Comparison of ENCODE assay signal across 8 mouse cellular contexts in the genomic region with DNA sequence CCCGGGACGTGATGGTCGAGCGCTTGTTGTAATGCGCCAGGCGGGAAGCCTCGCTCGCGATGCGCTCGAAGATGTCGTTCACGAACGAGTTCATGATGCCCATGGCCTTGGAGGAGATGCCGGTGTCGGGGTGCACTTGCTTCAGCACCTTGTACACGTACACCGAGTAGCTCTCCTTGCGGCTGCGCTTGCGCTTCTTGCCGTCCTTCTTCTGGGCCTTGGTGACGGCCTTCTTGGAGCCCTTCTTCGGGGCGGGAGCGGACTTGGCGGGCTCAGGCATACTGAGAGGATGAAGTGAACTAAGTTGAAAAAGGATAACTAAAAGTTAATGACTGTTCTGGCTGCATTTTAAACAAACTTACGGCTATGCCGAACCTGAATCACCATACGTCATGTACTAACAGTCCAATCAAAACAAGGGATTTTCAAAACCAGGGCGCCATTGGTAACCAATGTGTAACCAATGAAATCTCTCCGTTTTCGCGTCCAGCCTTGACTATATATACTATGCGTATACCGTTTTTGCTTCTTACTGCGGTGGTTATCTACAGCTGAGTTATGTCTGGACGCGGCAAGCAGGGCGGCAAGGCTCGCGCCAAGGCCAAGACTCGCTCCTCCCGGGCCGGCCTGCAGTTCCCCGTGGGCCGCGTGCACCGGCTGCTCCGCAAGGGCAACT. TPM values are rescaled to one million over a fixed set of nuclear protein-coding genes. Genes with fewer than 3 reads are reported as not detected.
DNase-seq lines count a peak whose midpoint lies in the region; ATAC-seq and TF ChIP-seq lines count a peak whose summit lies in the region.
"Not testable (repeated sequence)": the region's sequence is repeated elsewhere in the genome, so short reads cannot be mapped to it uniquely, and the experiment has no call there.

A gene (minus strand): TSS at position 280 of the 676 bp plus-strand sequence.
A gene (plus strand): TSS at position 559 of the 676 bp plus-strand sequence.

- peak; percentile 23; the same call in 1 of the 2 replicates for TF ChIP-seq POLR2A in olfactory bulb, adult 2 months (IDR thresholded peaks at IDR 0.05; ENCODE audit: insufficient read depth, low read depth, low read length)

- H3K27me3 ChIP-seq in hindbrain, embryonic 10.5 days (ENCODE audit: insufficient read depth, poor library complexity, severe bottlenecking); lung, embryonic 15.5 days: not testable (repeated sequence)

- DNase-seq in Muller cell, postnatal 12 days (ENCODE audit: inconsistent ontology term), result peak; percentile 95
- peak; percentile 97 for DNase-seq in cerebellum, adult 9-10 months
- peak; percentile 80 for DNase-seq in hindbrain, embryonic 10.5 days (ENCODE audit: low spot score)
- peak; percentile 97 for DNase-seq in layer of hippocampus, adult 9-10 months (ENCODE audit: low spot score)
- peak; percentile 62 to 85 for DNase-seq in thymus, adult 18-20 months

- H3K9ac ChIP-seq in lung, embryonic 15.5 days, result peak within 1 kb of the TSS; percentile 62

- under 1% methylated on average over 39 of the region's 50 CpGs for WGBS in hindbrain, embryonic 10.5 days
- under 1% methylated on average over 36 of the region's 50 CpGs for WGBS in lung, embryonic 15.5 days
- under 1% methylated on average over 36 of the region's 50 CpGs for WGBS in olfactory bulb, adult 2 months

- peak within 1 kb of the TSS; percentile 80 for H3K4me2 ChIP-seq in lung, embryonic 15.5 days

- not testable (repeated sequence) for H3K36me3 ChIP-seq in hindbrain, embryonic 10.5 days; lung, embryonic 15.5 days

- H3K4me3 ChIP-seq in hindbrain, embryonic 10.5 days, result peak within 1 kb of the TSS; percentile 59
- H3K4me3 ChIP-seq in lung, embryonic 15.5 days, result peak within 1 kb of the TSS; percentile 34
- peak within 1 kb of the TSS; percentile 56 for H3K4me3 ChIP-seq in olfactory bulb, adult 2 months (ENCODE audit: insufficient read depth, low read depth, low read length)

- H3K4me1 ChIP-seq in hindbrain, embryonic 10.5 days (replicated peaks), result peaks cover 46% of the 10 kb centered on the region
- H3K4me1 ChIP-seq in lung, embryonic 15.5 days, result peaks cover 27% of the 10 kb centered on the region
- not testable (repeated sequence) for H3K4me1 ChIP-seq in olfactory bulb, adult 2 months (ENCODE audit: control insufficient read depth, insufficient read depth, low read length)

- not testable (repeated sequence) for H3K9me3 ChIP-seq in hindbrain, embryonic 10.5 days; lung, embryonic 15.5 days

- H3K27ac ChIP-seq in hindbrain, embryonic 10.5 days, result peak within 1 kb of the TSS; percentile 95
- H3K27ac ChIP-seq in lung, embryonic 15.5 days, result peak within 1 kb of the TSS; percentile 89
- H3K27ac ChIP-seq in olfactory bulb, adult 2 months (ENCODE audit: insufficient read depth, low read depth, low read length), result peak within 1 kb of the TSS; percentile 88

- ATAC-seq in frontal cortex, adult (ENCODE audit: low TSS enrichment), result peak; percentile 96
- peak; percentile 94 for ATAC-seq in lung, embryonic 15.5 days (ENCODE audit: borderline replicate concordance, extremely low read depth, low FRiP score, low TSS enrichment)

- not testable (repeated sequence) for TF ChIP-seq CTCF in olfactory bulb, adult 2 months (IDR thresholded peaks at IDR 0.05; ENCODE audit: insufficient read depth, low read depth, low read length)

RNA-seq across cellular contexts. Expression of the first gene that starts in this region (rescaled TPM):
- 2.2 TPM in 1 of 2 replicates, not detected in the other for polyA plus RNA-seq in hindbrain, embryonic 10.5 days (2016; fragmentation: Nextera tagmentation; extraction: Ambion mirVana)
- 2.0 and 3.0 TPM in 2 replicates for polyA plus RNA-seq in lung, embryonic 15.5 days (2015; fragmentation: Nextera tagmentation; extraction: Ambion mirVana)
- polyA plus RNA-seq in olfactory bulb, adult 2 months (2012; ENCODE audit: insufficient read depth, insufficient read length, low replicate concordance, missing spikeins), result not detected in 2 replicates

RNA-seq across cellular contexts. Expression of the second gene that starts in this region (rescaled TPM):
- polyA plus RNA-seq in hindbrain, embryonic 10.5 days (2016; fragmentation: Nextera tagmentation; extraction: Ambion mirVana), result 16.6 and 22.9 TPM in 2 replicates
- polyA plus RNA-seq in lung, embryonic 15.5 days (2015; fragmentation: Nextera tagmentation; extraction: Ambion mirVana), result 25.5 and 29.4 TPM in 2 replicates
- polyA plus RNA-seq in olfactory bulb, adult 2 months (2012; ENCODE audit: insufficient read depth, insufficient read length, low replicate concordance, missing spikeins), result not detected in 2 replicates

Comparison
In these comparisons a context has a peak if more than half of its experiments do, and no peak if none do; other contexts are left out.
1. Peak in every context shown above with its lines: DNase-seq, ATAC-seq, H3K4me3 ChIP-seq and H3K27ac ChIP-seq.
2. RNA of the second gene that starts in this region (polyA plus RNA-seq): 25.5 to 29.4 TPM in lung, embryonic 15.5 days and 16.6 to 22.9 TPM in hindbrain, embryonic 10.5 days; not detected in olfactory bulb, adult 2 months; every median in the first group is over 10 times any median in the second.